Mouse (Mus musculus) spleen, adult 2 months (tissue): ENCODE data around the gene 1700123O20Rik. TPM values are rescaled to one million over a fixed set of nuclear protein-coding genes. Genes with fewer than 3 reads are reported as not detected.

ENCODE experiments used
- DNase-seq, 2 experiments: peaks; one replicate each; pipeline versions ENCODE4 v3.0.0 to v3.0.0-alpha.2; 2012 to 2021; ENCODE audit warnings: low spot score in 2 of 2, low read depth in 1 of 2
- H3K27ac ChIP-seq: fragments of 200-500 bp; 2 replicates; pipeline ENCODE4 v1.5.1; 2012; ENCODE audit warnings: low read length, inconsistent platforms; ENCODE audit not compliant: insufficient read depth
- H3K27me3 ChIP-seq: fragments of 200-500 bp; 2 replicates; pipeline ENCODE4 v1.6.1; 2012; ENCODE audit warnings: mild to moderate bottlenecking, moderate library complexity, low read length, inconsistent platforms; ENCODE audit not compliant: control insufficient read depth, insufficient read depth
- H3K36me3 ChIP-seq: fragments of 200-500 bp; 2 replicates; pipeline ENCODE4 v1.6.1; 2012; ENCODE audit warnings: mild to moderate bottlenecking, low read length, inconsistent platforms; ENCODE audit not compliant: control insufficient read depth, insufficient read depth
- H3K4me1 ChIP-seq: fragments of 200-500 bp; 2 replicates; pipeline ENCODE4 v1.6.1; 2011; ENCODE audit warnings: inconsistent platforms; ENCODE audit not compliant: control insufficient read depth, insufficient read depth, insufficient read length
- H3K4me3 ChIP-seq: fragments of 200-500 bp; 2 replicates; pipeline ENCODE4 v1.5.1; 2011; ENCODE audit warnings: mild to moderate bottlenecking, inconsistent platforms; ENCODE audit not compliant: insufficient read depth, insufficient read length; ENCODE audit errors: extremely low read depth
- CTCF ChIP-seq: fragments of 200-500 bp; IDR thresholded peaks from 2 replicates; pipeline ENCODE4 v1.5.1; 2011; ENCODE audit warnings: mild to moderate bottlenecking, inconsistent platforms; ENCODE audit not compliant: insufficient read depth, insufficient read length, insufficient replicate concordance; ENCODE audit errors: extremely low read depth
- POLR2A ChIP-seq: fragments of 200-500 bp; IDR thresholded peaks from 2 replicates; pipeline ENCODE4 v1.6.1; 2011; ENCODE audit warnings: low read depth, low read length, inconsistent platforms
- WGBS: fragments of 180-500 bp; shearing (Covaris S2); methylation state at CpG from one replicate; pipeline ENCODE4 v1.1.7; 2018; 5-methylcytosine and 5-hydroxymethylcytosine counted together
- polyA plus RNA-seq: library from polyadenylated mRNA; depleted of rRNA; stranded (reverse); fragments of >200 nt; gene quantifications from 2 replicates; pipeline ENCODE4 v1.2.3, GENCODE M21; 2012

1700123O20Rik gene
- polyA plus RNA-seq, 1 experiment: 32.9 TPM

DNA sequence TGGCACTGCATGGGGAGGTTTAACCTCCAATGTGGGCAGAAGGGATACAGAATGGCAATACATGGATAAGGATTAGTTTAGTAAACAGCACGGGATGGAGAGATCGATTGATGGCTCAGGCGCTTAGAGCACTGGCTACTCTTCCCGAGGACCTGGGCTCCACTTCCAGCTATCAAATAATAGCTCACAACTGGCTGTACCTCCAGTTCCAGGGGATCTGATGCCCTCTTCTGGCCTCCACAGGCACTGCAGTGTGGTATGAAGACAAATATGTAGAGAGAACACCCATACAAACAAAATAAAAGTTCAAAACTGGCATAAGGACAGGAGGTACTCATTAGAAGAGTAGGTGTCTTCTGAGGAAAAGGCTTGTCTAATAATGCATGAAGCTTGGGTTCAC lies 16.6 kb upstream of the 1700123O20Rik start:
- WGBS: 74% methylated on average over 4 of the region's 4 CpGs
- TF ChIP-seq CTCF (peak; percentile 50; the same call in 1 of the 2 replicates), POLR2A (no peak)
- H3K4me3 ChIP-seq: no peak overlapping the region
- DNase-seq: peak in 1 of 2 experiments; percentile 51
- H3K4me1 ChIP-seq: no peaks in the 10 kb centered on the region
- no peak overlapping the region for H3K27ac ChIP-seq
- H3K36me3 ChIP-seq: peaks cover 31% of the 10 kb centered on the region
- no peaks in the 10 kb centered on the region for H3K27me3 ChIP-seq

- no peak overlapping the region for H3K27ac ChIP-seq
- peaks cover 35% of the 10 kb centered on the region for H3K36me3 ChIP-seq
- H3K27me3 ChIP-seq: no peaks in the 10 kb centered on the region
- DNase-seq: no peak
- WGBS: 53% methylated on average over 2 of the region's 2 CpGs
- H3K4me1 ChIP-seq: no peaks in the 10 kb centered on the region
- H3K4me3 ChIP-seq: no peak overlapping the region
- TF ChIP-seq POLR2A: no peak
Measured at GRCm38 (mm10) chr14:54674317-54674716, 11.7 kb upstream of the 1700123O20Rik start.

DNA sequence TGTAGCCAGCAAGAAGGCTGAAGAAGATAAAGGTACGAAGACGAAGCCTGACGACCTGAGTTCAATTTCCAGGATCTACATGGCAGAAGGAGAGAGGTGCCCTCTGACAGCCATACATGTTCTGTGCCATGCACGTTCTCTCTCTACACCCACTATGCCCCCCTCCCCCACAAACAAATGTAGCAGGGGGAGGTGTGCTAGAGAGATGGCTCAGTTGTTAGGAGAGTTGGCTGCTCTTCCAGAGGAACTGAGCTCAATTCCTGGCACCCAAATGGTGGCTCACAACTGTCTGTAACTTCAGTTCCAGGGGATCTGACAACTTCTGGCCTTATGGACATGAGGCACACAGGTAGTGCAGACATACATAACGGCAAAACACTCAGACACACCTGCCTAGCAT lies 9.7 kb upstream of the 1700123O20Rik start:
- no peak overlapping the region for H3K27ac ChIP-seq
- H3K36me3 ChIP-seq: peaks cover 36% of the 10 kb centered on the region
- no peak overlapping the region for H3K4me3 ChIP-seq
- H3K27me3 ChIP-seq: no peaks in the 10 kb centered on the region
- no peaks in the 10 kb centered on the region for H3K4me1 ChIP-seq
- no peak for TF ChIP-seq CTCF
- no peak for TF ChIP-seq POLR2A
- 91% methylated on average over 5 of the region's 5 CpGs for WGBS
- DNase-seq: no peak

DNA sequence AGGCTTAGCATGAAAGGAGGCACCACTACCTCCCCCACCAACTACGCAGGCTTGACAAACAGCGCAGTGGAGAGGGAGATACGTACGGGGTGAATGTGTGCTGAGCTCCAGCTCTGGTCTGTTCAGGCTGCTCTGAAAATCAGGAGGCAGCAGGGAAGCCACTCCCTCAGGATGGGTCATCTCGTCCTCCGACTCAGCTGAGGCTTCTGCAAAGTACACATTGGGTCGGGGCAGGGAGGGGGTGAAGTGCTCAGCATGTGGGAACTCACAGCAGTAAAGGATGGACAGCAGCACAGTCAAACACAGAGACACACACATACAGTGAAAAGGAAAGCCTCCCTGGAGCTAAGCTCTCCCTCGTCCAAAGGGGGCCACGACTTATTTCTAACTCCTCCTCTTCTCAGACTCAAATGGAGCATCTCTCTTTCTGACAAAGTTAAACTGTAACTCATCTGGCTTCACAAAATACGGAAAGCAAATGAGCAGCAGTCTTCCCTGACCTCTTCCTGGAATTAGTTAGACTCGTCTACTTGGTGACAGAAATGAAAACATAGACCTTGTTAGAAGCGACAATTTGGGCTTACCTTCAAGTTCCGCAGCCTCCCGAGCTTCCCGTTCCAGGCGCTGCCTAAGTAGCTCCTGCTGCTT lies 7.2 kb upstream of the 1700123O20Rik start:
- Histone ChIP-seq H3K4me1 (no peaks in the 10 kb centered on the region), H3K4me3 (no peak overlapping the region), H3K27me3 (no peaks in the 10 kb centered on the region), H3K36me3 (peaks cover 33% of the 10 kb centered on the region), H3K27ac (no peak overlapping the region)
- 96% methylated on average over 16 of the region's 16 CpGs for WGBS
- no peak for DNase-seq
- TF ChIP-seq CTCF (no peak), POLR2A (no peak)

DNA sequence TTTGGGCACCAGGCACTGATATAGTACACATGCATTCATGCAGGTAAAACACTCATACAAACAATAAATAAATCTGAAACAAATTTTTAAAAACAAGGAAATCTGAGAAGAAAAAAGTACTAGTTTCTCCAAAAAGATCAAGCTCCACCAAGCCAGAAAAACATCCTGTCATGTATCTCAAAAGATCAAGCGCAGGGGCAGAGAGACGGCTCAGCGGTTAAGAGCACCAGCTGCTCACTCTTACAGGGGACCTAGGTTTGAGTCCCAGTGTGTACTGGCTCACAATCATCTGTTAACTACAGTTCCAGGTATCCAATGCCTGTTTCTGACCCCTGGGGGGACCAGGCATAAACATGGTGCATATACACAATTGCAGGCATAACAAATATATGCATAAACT lies 3.6 kb upstream of the 1700123O20Rik start:
- WGBS: 66% methylated on average over 3 of the region's 3 CpGs
- H3K4me1 ChIP-seq: no peaks in the 10 kb centered on the region; the same call in 1 of the 2 replicates
- no peak for DNase-seq
- H3K27me3 ChIP-seq: no peaks in the 10 kb centered on the region
- H3K4me3 ChIP-seq: no peak overlapping the region
- H3K27ac ChIP-seq: no peak overlapping the region
- TF ChIP-seq POLR2A: no peak
- no peak for TF ChIP-seq CTCF
- peaks cover 20% of the 10 kb centered on the region for H3K36me3 ChIP-seq

DNA sequence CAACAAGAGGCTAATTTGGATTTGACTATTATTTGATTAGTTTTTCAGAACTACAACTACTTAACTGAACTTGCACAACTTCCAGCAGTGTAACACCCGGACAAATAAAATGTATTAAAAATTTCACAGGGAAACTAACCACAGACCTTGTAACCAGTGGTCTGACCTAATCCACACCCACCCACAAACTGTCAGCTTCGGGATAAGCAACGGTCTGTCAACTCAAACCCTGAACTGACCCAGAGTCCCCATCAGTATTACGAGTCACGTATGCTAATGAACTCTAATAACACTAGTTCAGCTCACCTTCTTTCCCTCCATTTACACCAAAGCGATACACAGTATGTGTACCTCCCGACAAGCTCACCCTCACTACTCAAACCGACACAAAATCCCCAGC lies 545 bp upstream of the 1700123O20Rik start:
- Histone ChIP-seq H3K36me3 (peaks cover 11% of the 10 kb centered on the region), H3K4me3 (peak overlapping the region; percentile 98), H3K4me1 (no peaks in the 10 kb centered on the region; the same call in 1 of the 2 replicates), H3K27ac (no peak overlapping the region), H3K27me3 (no peaks in the 10 kb centered on the region)
- TF ChIP-seq POLR2A: no peak
- no peak for TF ChIP-seq CTCF
- WGBS: 2% methylated on average over 8 of the region's 8 CpGs
- no peak for DNase-seq

DNA sequence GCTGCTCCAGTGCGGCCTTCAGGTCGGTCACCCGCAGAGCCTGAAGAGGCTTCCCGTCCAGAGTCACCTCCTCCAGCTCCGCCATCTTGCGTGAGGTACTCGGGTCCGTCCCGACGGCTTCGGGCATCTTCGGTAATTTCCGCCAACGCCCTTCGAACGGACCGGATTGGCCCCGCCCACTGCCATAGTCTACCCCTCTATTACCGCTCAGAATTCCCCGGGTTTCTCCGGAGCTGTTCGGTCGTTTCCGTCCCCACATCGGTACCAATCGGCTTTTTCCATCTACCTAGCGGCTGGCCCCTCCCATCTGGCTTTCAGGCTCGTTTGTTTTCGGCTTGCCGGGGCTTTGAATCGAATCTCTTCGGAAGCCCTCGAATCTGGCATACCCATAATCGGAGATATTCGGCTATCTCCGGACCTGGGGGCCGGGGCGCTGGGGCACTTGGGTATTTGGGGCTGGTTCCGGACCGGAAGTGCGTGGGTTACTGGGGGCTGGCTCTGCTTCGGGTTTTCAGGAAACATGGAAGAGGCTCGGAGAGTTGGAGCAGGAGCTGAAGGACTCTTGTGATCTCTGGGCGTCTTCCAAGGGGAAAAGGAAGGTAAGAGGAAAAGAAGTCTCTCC lies 617 bp downstream of the 1700123O20Rik start, which contains the start of gene Acin1:
TSS of gene Acin1 (minus strand) at position 410 of the 622 bp plus-strand sequence.
- Histone ChIP-seq H3K27ac (peak within 1 kb of the TSS; percentile 98), H3K36me3 (peaks cover 15% of the 10 kb centered on the region), H3K4me1 (no peaks in the 10 kb centered on the region; the same call in 1 of the 2 replicates), H3K4me3 (peak within 1 kb of the TSS; percentile 98), H3K27me3 (no peaks in the 10 kb centered on the region)
- DNase-seq: peak; percentile 99 to 100
- WGBS: under 1% methylated on average over 44 of the region's 44 CpGs
- TF ChIP-seq POLR2A (peak; percentile 94), CTCF (no peak)
